Mouse (Mus musculus) T-helper 17 cell (primary cell): ENCODE results near the gene Lcn6.
"Not testable (repeated sequence)": the region's sequence is repeated elsewhere in the genome, so short reads cannot be mapped to it uniquely, and the experiment has no call there.

ENCODE experiments used
- in situ Hi-C, 2 experiments: fragments of 300-600 bp; cut with MboI, MseI; formaldehyde crosslinking; loops; 1 replicate in 1 of 2; 2 replicates in 1 of 2; pipeline ENCODE4 v1.15.1; 2025; ENCODE audit warnings: high pct_unique_total_duplicates in 2 of 2

The Lcn6 gene

DNA sequence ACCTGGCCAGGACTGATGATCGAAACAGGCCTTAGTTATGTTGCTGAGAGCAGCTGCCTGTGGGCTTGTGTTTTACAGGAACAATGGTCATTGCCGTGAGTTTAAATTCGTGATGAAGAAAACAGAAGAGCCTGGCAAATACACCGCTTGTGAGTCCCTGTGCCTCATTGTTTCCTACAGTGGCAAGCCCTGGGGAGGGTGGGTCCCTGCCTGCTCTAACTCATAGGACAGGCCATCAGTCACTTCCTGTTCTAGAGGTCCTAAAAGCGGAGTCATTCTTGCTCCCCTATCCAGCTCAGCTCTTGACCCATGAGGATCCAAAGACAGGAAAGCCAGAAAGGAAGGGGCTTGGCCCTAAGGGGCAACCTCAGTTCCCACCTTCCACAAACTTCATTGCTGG lies 24.4 kb downstream of the Lcn6 start:
- in situ Hi-C loops: no loop called here

DNA sequence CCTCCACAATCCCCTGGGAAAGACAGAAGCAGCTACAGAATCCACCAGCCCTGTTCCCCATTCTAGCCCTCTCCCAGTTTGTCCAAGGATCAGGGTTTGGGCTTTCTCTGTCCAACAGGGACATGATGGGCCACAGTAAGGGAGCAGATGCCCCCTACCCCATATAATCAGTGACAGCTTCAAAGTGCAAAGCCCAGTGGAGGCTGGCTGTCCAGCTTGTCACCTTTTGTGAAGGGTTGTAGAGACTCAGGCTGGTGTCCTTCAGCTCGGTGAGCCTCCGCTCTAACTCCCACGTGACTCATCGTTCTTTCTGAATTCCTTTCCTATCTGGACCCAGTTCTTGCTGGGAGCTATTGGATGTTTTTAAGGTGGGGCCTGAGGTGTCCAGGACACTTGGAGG lies 27.1 kb downstream of the Lcn6 start:
- in situ Hi-C loops: no loop called here

DNA sequence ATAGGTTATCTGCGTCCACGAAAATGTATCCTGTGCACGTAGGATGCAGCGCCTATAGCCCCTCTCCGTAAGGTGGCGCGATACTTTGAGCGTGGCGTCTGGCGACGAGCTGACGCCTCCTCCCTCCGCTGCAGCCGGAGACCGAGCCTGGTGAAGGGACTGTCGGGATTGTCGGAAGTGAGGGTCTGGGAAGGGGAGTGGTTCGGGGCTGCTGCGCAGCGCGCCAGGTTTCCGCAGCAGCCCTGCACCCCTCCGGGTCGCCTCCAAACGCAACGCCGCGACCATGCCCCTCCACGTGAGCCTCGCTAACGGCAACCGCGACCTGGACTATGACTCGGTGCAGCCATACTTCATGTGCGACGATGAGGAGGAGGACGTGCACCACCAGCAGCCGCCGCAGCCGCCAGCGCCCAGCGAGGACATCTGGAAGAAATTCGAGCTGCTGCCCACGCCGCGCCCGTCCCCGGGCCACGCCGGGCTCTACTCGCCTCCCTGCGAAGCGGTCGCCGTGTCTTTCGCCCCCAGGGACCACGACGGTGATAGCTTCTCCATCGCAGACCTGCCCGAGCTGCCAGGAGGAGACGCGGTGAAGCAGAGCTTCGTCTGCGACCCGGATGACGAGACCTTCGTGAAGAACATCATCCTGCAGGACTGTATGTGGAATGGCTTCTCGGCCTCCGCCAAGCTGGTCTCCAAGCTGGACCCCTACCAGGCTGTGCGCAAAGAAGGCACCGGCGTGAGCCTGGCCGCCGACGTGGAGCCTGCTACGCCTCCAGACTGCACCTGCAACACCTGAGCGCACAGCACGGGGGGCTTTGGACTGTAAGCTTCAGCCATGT lies 30.3 kb downstream of the Lcn6 start, which contains the start of gene Bmyc:
TSS of gene Bmyc (plus strand) at position 97 of the 839 bp plus-strand sequence.
- in situ Hi-C loops: no loop called here

DNA sequence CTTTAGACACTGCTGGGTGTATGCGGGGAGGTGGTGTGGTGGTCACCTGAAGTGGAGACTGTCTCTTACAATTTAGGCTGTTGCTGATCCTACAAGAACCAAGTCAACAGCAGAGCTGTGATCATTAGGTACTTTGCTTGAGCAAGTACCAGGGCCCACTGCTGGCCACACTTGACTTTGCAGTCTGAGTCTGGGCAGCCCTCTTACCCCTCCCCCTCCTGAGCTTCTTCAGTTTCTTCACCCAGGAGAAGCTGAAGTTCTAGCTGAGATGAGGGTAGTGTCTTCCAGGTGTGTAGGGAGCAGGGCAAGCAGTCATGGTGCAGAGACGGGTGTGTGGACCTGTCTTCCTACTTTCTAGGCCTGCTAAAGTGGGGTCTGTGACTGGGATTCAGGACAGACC lies 31.5 kb downstream of the Lcn6 start:
- in situ Hi-C loops: no loop called here

GRCm38 (mm10) chr2:25709056-25709455 lies 32.5 kb downstream of the Lcn6 start:
- in situ Hi-C loops: not testable (repeated sequence)

DNA sequence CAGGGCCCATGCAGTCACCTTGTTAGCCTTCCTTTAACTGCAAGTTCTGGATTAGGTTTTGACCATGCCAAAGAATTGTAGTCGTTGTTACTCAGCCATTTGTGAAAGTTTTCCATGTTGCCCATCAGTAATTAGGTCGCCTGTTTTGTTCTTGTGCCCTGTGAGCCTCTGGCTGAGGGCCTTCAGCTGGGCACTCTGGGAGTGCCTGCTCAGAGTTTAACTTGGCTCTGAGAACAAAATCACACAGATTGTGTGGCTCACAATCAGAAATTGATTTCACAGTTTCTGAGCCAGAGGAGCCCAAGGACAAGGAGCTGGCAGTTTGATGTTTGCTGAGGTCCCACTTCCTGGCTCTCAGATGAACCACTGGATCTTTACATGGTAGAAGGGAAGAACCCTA lies 33.2 kb downstream of the Lcn6 start:
- in situ Hi-C loops: not testable (repeated sequence)

GRCm38 (mm10) chr2:25711641-25712040 lies 35.1 kb downstream of the Lcn6 start:
- in situ Hi-C loops: not testable (repeated sequence)

DNA sequence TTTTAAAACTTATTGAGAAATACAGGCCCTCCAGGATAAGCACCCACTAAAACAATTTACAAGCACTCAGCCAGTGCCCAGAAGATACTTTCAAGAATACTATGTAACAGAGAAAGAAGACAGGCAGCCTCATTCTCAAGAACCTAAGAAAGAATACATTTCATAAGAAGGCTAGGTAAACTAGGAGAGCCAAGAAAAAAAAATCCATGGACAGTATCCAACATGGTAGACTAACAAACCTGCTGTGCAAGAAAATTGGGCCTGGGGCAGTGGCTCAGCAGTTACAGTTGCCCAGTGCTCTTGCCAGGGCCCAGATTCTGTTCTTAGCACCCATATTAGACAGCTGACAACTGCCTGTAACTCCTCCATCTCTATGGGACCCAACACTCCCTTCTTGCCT lies 40.6 kb downstream of the Lcn6 start:
- in situ Hi-C loops: no loop called here
